Mouse (Mus musculus): Measurements from ENCODE around the gene Tmprss13.

Gene Tmprss13

DNA sequence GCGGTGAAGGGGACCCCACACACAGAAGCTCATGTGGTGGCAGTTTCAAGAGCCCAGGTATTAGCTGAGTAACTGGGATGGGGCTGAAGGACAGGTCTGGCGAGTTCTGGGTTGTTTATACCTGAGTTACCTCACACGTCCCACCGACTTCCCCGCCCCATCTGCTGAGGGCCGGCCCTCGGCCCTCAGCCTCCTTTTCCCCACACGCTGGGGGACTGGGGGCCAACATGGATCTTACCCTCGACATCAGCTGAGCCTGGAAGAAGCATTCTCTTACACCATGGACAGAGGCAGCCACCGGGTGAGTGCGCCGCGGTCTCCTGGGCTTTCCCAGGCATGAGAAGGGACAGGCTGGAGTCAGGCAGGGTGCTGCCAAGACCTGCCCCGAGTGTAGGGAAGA lies at the start of gene Tmprss13:
Gene Tmprss13 (plus strand): TSS at position 246 of the 400 bp plus-strand sequence.
- no peak for DNase-seq (ENCODE audit: low spot score in 2 of 2)

DNA sequence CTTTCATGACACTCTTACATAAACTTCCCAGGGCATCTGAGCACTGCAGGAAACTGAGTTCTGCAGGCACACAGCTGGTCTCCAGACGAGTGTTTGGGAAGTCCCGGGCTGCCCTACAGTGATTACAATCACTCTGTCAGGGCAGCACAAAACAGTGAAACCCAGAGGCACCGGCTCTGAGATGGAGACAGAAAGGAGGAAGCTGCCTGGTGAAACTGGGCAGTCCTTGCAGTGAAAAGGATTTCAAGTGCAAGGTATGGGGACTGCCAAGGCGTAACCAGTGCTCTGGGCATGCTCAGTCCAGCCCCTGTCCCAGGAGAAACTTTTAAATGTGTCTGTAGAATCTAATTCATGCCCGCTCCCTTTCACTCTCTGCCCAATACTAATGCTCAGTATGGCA lies 46.7 kb upstream of the Tmprss13 start:
- DNase-seq (ENCODE audit: low spot score in 2 of 2) = no peak

DNA sequence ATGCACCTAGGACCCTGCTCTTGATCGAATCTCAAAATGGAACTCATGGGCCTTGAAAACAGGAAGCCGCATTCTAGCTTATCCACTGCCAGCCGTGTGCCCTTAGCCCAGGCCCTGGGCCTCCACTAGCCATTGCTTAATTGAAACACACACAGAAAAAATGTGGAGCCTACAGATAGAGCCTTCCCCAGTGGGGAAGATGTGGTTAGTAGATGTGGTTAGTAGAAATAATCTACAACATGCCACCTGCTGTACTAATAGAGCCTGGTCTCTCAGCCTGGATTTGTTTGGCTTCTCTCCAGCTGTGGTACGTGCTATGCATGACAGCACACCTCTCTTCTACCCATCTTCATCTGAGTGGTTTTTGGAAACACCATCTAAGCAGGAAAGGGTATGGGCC lies 44.7 kb upstream of the Tmprss13 start:
- DNase-seq (ENCODE audit: low spot score in 2 of 2) = no peak

DNA sequence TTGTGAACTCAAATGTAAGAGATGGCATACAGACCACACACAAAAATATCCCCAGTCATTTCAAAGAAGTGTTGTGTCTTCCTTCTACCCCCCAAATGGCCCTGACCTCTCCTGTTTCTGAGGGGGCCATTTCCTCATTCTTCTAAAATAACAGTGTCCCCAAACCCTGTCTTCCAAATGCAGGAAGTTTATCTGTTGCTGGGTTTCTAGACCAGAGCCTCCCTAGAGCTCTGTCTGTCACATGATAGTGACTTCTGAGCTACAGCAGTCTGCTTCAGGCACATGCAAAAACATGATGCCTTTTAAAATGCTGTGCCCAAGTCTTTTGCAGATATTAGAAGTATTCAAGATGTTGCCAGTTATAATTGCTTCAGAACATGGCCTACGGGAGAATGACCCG lies 44.3 kb upstream of the Tmprss13 start:
- DNase-seq (ENCODE audit: low spot score in 2 of 2) = no peak

DNA sequence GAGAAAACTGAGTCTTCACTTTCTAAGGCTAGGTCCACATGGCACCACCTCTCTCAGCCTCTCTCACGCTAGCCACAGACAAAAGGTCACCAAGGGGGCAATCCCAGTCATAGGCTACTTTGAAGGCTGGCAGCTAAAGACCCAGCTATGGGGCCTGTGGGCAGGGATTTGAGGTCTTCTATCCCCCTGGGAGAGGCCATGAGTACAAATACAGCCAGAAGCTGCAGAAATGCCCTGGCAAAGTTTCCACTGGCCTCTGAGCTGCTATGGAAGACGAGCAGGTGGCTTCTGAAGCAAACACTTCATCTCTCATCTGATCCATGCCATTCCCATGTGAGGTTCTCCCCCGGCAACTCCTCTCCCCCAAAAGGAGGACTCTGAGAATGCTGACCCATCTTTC lies 38.8 kb upstream of the Tmprss13 start:
- DNase-seq (ENCODE audit: low spot score in 2 of 2) = no peak

DNA sequence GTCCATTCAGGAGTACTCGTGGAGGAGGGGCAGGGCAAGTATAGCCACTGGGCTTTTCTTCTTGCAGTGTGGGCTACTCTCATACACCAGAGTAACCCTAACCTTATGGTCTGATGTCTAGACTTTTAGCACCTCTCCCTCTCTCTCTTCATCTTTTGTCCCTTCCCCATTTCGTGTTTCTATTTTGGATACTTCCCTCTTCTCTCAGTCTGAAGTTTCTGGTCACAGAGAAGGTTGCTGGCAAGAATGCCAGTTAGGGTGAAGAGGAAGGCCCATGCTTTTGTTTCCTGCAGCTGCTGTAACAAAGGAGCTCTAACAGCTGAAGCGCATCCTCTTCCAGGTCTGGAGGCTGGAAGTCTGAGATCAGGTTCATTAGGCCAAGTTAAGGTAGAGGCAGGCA lies 38.0 kb upstream of the Tmprss13 start:
- DNase-seq (ENCODE audit: low spot score in 2 of 2) = no peak

DNA sequence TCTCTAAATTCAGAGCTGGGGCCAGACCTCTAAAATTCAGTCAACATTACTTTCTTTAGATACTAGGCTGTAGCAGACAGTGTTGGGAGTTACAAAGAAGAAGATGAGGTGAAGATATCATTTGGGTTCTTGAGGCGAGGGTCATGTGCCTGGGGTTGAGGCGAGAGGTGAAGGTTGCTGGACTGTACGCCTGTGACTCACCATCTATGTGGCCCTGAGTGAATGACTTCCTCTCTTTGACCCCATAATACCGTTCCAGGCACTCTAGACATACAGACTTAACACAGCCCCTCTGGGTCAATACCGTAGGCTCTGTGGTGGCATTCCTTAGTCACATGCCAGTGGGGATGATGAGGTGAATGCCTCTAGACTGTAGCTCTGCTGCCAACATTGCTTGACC lies 36.4 kb upstream of the Tmprss13 start:
- no peak for DNase-seq (ENCODE audit: low spot score in 2 of 2)

DNA sequence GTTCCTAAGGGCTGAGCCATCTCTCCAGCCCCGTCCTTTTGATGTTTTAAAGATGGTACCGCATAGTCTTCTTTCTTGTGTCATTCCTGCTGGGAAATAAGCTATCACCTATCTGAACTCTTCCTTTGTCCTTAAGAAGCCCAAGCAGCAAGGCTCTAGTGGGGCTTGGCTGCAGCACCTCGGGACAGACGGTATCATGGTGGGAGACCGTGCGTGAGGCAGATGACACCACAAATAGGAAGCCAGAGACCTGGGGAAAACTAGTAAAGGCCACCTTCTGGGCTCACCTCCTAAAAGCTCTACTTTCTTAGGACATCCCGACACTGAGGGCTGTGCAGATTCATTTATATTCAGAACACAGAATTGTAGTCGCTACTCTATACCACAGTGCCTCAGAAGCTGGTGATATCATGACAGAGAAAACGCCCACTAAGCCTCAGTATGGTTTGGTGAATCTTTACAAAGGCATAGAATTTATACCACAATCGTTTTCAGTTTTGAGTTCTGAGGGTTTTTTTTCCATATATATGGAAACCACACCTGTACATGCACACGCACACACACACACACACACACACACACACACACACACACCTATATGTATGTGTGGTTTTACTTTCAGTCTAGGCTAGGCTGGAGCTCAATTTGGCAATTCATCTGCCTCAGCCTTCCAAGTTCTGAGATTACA lies 27.3 kb upstream of the Tmprss13 start:
- DNase-seq (ENCODE audit: low spot score in 2 of 2) = no peak

DNA sequence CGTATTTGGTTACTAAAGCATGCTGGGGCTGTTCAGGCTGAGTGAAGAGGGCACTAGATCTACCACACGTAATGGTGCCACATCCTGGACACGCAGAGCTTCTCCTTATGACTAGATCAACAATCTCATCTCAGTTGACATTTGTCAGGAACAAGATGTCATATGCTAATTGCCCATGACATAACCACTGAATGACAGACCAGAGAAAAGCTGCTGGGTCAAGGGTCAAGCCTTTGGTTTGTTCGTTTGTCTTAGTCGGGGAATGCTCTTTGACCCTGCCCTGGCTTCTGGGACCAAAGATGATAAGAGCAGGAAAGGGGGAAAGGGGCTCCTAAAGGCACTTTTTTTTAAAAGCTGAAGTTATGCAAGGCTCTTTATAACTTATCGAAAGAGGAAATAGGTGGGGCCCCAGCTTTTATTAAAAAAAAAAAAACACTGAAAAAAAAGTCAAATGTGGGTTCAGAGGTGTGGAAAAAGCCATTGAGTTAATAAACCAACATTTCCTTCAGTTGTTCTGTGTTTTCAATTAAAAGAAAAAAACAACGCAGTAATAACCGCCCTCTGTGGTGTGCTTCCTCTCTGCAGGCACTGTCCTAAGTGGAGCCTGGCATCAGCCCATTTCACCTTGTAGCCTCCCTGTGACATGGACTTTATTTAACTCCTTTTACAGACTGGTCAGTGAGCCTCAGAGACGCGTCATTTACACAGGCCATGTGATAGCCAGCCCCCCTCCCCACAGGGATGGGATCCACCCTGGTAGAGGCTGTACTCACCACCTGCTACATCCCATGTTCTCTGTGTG lies 24.5 kb upstream of the Tmprss13 start:
- DNase-seq (ENCODE audit: low spot score in 2 of 2) = no peak

DNA sequence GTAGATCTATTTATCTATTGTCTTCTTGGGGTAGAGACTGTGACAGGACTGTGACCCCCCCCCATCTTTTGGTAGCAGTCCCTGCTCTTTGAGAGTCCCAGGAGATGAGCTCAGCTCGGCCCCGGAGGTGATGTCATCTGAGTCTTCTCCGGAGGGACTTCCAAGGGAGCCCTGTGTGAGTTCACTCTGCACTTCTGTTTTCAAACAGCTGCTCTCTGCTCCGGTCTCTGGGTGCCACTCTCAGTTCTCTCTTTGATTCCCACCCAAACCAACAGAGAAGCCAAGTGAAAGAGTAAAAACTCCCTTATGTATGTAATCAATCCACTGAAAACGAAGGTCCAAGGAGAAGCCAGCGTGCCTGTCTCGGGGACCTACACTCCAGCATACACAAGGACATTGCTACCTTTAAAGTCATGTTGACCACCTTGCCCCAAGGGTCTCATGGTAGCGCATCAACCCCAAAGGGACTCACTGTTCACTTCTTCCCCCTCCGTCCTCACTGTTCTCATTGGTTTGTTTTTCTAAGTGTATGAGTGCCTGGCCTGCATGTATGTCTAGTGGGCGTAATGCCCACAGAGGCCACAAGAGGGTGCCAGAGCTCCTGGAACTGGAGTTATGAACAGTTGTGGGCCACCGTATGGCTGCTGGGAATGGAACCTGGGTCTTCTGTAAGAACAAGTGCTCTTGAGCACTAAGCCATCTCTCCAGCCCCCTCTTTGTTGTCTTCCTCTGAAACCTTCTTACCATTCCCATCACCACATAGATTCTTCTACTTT lies 19.5 kb upstream of the Tmprss13 start:
- no peak for DNase-seq (ENCODE audit: low spot score in 2 of 2)

DNA sequence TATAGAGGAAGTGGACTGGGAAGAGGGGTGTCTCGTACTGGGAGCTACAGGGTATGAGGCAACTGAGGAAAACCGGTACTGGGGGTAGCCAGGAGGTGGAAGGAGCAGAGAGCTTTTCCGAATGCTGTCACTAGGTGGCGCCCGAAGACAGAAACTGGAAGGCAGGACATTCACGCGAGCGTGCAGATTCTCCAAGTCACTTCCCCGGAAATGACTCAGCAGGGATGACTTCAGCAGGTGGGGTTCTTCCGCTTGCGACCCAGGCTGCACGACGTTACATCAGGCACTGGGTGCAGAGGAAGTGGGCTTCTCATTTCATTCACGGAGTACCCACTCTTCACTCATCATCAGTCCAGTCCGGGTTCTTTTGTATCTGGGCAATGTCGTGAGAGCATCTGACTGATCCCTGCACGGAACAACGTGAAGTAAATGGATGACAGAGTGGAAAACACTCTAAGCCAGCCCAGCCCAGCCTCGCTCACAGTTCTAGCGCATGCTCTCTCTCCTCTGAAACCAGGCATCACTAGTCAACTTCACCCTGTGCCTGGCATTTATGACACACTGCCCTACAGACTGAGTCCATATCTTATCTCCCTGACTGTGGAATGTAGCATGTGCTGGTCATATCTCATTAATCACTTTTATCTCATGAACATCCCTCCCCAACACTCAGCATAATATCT lies 18.3 kb upstream of the Tmprss13 start:
- peak; percentile 86 to 95 for DNase-seq (ENCODE audit: low spot score in 2 of 2)

DNA sequence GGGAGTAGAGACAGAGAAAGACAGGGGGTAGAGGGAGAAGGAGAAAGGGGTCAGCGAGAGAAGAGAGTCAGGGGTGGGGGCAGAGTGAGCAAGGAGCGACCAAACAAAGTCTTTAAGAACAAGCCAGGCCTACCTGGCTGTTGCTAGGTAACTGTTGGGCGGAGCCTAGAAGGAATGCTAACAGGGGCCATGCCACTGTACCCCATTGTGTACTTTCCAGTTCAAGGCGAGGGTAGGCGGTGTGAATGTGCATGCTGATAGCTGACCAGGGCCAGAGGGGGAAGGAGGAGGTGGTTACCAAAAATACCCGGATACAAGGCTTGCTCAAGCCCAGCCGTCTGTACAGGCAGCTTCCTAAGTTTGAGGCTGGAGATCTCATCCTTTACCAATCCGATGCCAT lies 17.1 kb upstream of the Tmprss13 start:
- no peak for DNase-seq (ENCODE audit: low spot score in 2 of 2)

DNA sequence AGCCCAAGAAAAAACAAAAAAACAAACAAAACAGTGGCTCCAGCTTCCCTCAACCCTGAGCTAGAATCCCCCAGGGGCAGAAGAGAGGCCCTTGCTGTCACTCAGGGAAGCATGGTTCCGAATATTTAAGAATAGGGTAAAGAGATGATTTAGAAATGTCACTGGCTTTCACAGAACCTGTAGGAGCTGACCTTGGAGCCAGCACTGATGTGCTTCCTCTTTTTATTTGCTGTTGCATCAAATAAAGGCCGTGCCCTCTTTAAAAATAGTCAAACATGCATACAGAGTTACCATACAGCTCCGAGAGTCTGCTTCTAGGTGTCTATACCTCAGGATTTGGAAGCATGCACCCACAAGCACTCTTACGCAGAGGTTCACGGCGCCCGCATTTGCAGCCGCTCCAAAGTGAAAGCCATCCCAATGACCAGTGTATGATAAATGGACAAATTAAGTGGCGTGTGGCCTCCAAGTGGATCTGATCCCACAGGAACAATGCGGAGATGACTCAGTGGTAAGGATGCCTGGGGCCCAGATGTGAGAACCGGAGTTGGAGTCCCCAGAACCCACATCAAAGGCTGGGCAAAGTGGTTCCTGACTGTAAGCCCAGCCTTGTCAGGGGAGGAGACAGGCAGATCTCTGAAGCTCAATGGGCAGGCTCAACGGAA lies 12.0 kb upstream of the Tmprss13 start:
- DNase-seq (ENCODE audit: low spot score in 2 of 2) = no peak

DNA sequence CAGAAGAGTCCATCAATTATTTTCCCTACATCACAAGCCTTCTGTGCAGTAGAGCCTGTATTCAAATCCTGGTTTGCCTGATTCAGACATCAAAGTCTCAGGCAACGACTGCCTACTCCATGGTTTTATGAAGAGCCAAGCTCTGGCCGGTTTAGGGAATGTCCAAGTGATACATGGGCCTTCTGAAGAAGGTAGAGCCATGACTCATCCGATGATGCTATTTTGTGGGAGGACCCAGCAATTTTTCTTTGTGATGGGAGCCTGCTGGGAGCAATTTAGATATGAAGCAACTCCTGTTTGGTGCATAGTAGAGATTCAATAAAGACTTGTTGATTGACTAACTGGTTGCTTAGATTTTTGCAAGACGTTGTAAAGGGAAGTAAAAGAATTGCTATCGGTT lies 10.4 kb upstream of the Tmprss13 start:
- no peak for DNase-seq (ENCODE audit: low spot score in 2 of 2)

DNA sequence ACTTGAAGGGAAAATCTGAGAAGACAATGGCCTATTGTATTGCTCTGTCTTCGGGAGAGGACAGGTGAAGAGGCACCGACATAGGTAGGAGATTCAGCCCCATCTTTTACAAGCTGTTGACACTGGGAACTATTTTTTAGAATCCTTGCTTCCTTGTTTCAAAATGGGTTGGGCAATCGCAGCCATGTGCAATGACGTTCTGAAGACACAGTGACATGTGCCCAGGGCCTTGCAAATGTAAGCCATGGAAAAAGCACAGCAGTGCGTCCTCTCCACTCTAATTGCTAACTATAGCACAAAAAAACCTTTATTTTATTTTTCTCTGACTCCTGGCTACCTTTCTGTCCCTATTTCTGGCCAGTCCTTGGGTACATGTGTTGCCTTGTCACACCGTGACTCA lies 7.0 kb upstream of the Tmprss13 start:
- no peak for DNase-seq (ENCODE audit: low spot score in 2 of 2)

DNA sequence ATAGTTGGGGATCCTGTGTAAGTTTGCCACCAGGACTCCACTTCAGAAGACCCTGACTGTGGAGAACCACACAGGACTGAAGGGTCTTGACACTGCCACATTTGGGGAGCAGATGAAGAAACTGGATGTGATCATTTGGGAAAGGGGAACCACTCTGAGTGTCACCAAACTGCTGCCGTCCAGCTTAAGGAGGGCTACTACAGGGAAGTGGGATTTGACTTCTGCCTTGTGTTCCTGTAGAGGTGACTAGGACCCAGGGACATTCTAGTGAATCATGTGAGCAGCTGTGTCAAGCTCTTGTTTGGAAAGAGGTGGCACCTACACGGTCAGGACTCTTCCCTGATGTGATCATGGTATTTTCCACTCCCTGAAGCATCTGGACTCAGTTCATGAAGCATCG lies 5.0 kb upstream of the Tmprss13 start:
- DNase-seq (ENCODE audit: low spot score in 2 of 2) = no peak

DNA sequence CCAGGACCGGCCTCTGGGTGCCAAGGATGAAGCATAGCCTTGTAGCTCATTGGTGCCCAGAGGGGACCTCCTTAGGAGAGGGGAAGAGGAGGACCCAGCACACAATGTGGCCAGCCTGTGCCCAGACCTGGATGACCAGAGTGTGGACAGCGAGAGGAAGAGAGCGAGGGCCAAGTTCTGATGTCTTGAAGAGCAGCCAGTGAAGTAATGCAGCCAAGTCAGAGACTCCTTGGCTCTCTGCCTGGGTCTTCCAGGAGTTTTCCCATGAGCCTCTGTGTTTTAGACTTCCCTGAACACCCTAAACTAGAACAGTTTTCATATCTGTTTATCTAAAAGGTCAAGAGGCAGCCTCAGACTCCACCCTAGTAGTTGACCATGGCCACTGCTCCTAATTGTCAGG lies 1.3 kb upstream of the Tmprss13 start:
- no peak for DNase-seq (ENCODE audit: low spot score in 2 of 2)

DNA sequence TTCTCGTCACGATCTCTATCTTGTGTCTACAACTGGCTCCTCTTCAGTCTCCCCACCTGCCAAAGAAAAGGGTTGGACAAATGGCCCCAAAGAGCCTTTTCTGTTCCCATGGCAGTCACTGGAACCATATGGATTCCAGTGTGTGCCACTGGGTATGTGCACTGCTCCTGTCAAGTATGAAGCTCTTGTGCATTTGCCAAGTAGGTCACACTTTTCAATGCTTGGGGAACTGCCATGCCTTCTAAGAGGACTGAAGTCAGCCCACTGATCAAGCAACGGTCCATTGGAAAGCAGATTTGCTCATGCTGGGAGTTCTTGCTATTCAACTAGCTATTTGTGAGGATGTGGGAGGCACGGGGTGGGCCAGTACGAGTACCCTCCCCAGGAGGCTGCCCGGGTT lies 2.6 kb downstream of the Tmprss13 start:
- DNase-seq (ENCODE audit: low spot score in 2 of 2) = no peak

DNA sequence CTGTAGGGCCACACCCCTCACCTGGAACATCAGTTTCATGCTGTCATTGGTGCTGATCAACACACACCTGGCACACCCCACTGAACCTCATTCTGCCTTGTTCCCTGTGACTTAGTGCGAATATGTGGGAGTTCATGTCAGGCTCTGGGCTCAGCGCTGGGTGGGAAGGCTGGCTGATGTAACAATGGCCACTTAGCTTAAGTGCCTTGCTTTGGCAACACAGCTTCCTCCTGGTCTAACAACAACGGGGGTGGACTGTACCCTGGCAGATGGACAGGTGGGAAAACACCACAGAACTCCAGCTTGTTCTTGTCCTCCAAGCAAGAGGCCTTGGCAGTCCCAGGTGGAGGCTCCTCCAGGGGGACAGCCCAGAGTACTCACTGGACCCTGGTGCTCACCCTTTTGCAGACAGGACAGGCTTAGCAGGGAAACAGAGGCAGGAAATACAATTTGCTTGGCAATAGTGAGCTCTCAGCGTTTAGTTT lies 3.1 kb downstream of the Tmprss13 start:
- no peak for DNase-seq (ENCODE audit: low spot score in 2 of 2)

DNA sequence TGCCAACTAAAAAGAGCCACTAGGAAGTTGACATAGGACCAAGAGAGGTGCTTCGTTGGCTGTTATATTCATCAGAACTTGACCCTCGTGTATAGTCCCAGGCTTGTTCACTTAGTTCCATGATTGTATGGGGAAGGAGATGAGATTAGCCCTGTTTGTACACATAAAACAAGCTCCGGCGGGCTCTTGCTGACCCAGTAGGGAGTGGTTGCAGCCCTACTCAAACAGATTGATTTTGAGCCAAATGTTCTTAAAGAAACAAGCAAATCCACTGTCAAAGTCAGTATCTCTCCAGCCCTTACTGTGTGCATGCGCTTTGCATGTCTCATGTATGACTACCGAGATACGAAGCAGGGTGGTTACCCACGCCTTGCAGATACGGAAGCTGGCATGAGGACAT lies 7.5 kb downstream of the Tmprss13 start:
- DNase-seq (ENCODE audit: low spot score in 2 of 2) = no peak

DNA sequence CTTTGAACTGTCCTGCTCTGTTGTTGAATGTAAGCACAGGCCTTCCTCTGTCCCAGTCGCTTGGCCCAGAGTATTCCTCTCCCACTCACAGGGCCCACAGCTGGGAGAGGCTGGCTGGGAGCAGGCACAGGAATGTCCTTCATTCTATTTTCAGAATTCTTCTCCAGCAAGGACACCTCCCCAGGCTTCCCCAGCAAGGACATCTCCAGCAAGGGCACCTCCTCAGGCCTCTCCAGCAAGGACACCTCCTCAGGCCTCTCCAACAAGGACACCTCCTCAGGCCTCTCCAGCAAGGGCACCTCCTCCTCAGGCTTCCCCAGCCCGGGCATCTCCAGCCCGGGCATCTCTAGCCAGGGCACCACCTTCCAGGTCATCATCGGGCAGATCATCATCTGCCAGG lies 9.4 kb downstream of the Tmprss13 start:
- no peak for DNase-seq (ENCODE audit: low spot score in 2 of 2)
